Mouse (Mus musculus): ENCODE results near the gene Aimp2.

Gene Aimp2

DNA sequence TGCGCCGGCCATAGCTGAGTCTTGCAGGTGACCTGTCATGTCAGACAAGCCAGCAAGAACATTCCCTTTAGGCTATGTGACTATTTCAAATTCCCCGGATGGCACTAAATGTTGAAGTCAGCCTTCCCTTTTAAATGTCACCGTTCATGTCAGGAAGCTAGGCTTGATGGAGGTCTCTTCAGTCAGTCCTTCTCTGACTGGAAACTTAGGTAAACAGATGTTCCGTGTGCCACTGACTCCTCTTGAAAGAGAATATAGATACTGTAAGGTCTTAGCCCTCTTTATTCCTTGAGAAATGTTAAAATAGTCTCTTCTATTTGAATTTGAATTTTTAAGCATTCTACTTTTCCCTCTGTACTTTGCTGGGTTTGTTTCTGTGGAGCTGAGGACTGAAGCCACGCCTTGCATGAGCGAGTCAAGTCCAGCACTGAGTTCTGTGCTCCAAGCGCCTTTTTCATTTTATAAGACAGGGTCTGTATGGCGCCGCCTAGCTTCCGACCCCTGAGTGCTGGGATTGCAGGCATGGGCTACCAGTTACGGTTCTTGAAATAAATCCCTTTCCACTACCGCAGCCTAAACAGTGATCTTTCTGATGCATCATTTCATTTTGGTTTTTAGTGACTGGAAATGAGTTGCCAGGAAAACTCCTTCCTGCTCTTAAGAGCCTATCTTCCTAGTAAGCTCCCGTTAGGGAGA is 11.9 kb downstream of the Aimp2 start, which contains the start of gene Ankrd61:
TSS of gene Ankrd61 (minus strand) at position 51 of the 696 bp plus-strand sequence.
- DNase-seq = no peak

DNA sequence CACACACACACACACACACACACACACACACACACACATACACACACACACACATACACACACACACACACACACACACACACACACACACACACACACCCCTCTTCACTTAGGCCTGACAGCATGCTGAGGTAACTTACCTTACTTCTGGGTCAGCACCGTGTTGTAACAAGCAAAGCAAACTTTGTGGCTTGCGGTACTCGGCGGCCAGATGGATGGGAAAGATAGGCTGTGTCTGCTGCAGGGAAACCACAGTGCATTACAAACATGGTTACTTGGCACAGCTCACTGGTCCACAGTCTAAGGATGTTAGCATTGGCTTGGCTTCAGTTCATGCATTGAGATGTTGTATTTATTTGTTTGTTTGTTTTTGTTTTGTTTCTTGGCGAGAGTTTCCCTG is 16.3 kb downstream of the Aimp2 start:
- DNase-seq = no peak

DNA sequence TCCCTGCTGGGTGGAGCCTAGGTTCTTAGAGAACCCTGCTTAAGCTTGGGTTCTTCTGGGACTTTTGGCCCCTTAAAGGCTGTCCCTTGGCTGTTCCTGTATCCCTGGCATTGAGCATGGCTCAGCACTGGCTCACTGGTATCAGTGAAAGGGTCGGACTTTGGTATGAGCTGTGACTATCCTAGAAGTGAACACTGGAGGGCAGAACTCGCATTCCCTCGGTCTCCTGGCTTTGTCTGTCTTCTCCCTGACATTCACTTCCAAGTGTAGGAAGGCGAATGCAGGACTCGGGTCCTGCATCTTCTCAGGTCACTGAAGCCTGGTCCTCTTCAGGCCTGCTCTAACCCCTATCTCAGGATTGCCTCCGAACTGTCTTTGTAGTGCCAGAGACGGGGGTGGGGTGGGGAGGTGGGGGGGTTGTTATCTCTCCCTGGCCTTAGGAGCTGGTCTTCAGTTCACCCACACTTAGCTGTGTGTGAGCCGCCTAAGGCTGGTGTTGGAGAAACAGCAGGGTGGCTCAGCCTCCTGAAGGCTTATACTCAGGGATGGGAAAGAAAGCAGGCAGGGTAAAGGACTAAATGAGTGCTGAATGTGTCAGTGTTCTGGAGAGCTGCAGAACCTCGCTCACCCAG is 17.3 kb downstream of the Aimp2 start:
- DNase-seq = no peak

DNA sequence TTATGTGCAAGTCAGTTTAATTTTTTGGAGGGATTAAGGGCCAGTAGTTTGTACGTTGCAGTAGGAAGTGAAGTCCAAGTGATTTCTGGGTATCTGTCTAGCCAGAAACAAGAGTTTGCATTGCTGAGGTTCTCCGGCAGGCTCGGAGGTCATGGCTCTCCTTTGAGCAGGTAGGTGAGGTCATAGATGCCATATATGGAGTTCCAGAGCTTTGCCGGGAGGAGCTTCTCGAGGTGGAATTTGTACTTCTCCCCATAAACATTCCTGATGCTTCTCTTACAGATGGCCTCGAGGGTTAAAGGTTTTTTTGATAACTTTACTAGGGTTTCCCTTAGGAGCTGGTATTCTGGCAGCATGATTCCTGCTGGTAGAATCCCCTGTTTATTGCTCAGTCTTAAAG is 18.9 kb downstream of the Aimp2 start:
- DNase-seq = no peak

DNA sequence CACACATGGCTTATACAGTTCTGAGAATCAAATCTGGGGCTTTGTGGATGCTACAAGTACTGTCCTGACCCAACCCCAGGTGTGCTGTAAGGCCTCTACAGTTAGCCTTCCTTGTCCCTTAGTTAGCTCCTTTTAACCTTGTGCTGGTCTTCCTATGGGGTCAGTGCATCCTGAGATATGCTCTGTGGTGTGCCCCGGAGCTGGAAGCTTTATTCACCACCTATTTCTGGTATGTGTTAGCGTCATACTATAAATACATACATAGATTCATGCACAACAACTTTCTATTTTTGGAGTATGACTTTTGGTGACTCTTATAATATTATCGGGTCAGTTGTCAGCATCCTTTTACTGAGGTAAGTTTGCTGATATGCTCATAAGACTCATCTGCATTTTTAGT is 24.4 kb downstream of the Aimp2 start:
- DNase-seq = no peak

DNA sequence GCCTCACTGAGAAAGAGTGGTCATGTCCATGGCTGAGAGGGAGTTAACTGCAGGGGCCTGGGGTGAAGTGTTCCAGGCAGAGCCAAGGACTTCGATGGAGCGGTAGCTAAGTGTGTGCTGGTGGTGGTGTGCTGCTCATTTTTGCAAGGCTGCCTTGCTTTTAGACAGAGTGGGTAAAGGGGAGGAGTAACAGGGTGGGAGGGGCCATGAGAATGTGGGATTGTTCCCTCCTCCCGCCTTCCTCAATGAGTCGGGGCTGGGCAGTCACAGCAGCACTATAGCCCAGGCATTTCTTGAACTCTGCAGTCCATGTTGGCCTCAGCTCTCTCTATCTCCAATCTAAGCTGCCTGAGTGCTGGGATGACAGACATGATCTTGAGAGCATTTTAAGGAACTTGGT is 35.1 kb downstream of the Aimp2 start:
- no peak for DNase-seq

DNA sequence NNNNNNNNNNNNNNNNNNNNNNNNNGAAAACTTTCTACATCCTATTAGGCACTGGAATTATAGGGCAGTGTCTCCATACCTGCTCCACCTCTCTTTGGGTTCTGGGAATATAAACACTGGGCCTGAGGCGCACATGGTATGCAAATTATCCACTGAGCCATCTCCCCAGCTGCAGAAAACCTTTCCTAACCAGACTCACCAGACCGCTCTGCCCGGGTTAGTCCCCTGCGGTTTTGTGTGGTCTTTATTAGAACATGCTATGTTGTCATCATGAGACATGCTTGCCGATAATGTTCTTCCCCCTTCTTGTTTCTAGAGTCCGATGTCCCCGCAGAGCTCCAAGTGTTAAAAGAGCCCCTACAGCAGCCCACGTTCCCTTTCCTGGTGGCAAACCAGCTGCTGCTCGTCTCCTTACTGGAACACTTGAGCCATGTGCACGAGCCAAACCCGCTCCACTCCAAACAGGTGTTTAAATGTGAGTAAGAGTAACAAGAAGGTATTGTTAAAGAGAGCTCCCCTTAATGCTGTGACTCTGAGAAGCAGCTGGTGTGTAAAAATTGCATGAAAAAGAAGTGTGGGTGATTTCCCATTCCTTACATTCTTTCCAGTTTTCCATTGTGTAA is 38.0 kb downstream of the Aimp2 start:
- no peak for DNase-seq

Measured in embryo, embryonic 11 days (tissue).